Mouse (Mus musculus) c-Kit-positive CD71-negative TER-119-negative erythroid progenitor cells, embryonic 14.5 days (primary cell): ENCODE measurements around the gene 1700069L16Rik.

ENCODE experiments used
- DNase-seq: peaks from one replicate; pipeline ENCODE4 v3.0.0-alpha.2; 2013; ENCODE audit warnings: low read depth

1700069L16Rik gene

GRCm38 (mm10) chr5:113687514-113687913, 37.1 kb downstream of the 1700069L16Rik start:
- no peak for DNase-seq

GRCm38 (mm10) chr5:113685471-113685870, 39.1 kb downstream of the 1700069L16Rik start:
- DNase-seq: no peak

- DNase-seq: no peak
Measured at GRCm38 (mm10) chr5:113683246-113683645, 41.3 kb downstream of the 1700069L16Rik start.

- no peak for DNase-seq
Measured at GRCm38 (mm10) chr5:113682472-113682871, 42.1 kb downstream of the 1700069L16Rik start.

- DNase-seq: no peak
Measured at GRCm38 (mm10) chr5:113681219-113681618, 43.4 kb downstream of the 1700069L16Rik start.

- DNase-seq: no peak
Measured at GRCm38 (mm10) chr5:113679509-113679908, 45.1 kb downstream of the 1700069L16Rik start.

- no peak for DNase-seq
Measured at GRCm38 (mm10) chr5:113678743-113679452, 45.7 kb downstream of the 1700069L16Rik start.

GRCm38 (mm10) chr5:113677541-113677940, 47.0 kb downstream of the 1700069L16Rik start:
- no peak for DNase-seq

GRCm38 (mm10) chr5:113674851-113675250, 49.7 kb downstream of the 1700069L16Rik start:
- DNase-seq: no peak

- peak; percentile 41 for DNase-seq
Measured at GRCm38 (mm10) chr5:113672456-113672855, 52.1 kb downstream of the 1700069L16Rik start.

GRCm38 (mm10) chr5:113670597-113670996, 54.0 kb downstream of the 1700069L16Rik start:
- peak; percentile 52 for DNase-seq

- no peak for DNase-seq
Measured at GRCm38 (mm10) chr5:113670110-113670509, 54.5 kb downstream of the 1700069L16Rik start.

- no peak for DNase-seq
Measured at GRCm38 (mm10) chr5:113664629-113665195, 59.9 kb downstream of the 1700069L16Rik start.

- DNase-seq: no peak
Measured at GRCm38 (mm10) chr5:113664127-113664526, 60.4 kb downstream of the 1700069L16Rik start.

- no peak for DNase-seq
Measured at GRCm38 (mm10) chr5:113660872-113661271, 63.7 kb downstream of the 1700069L16Rik start.

- no peak for DNase-seq
Measured at GRCm38 (mm10) chr5:113654821-113655220, 69.8 kb downstream of the 1700069L16Rik start.

- no peak for DNase-seq
Measured at GRCm38 (mm10) chr5:113654206-113654605, 70.4 kb downstream of the 1700069L16Rik start.

GRCm38 (mm10) chr5:113652215-113652614, 72.4 kb downstream of the 1700069L16Rik start:
- DNase-seq: no peak

- DNase-seq: no peak
Measured at GRCm38 (mm10) chr5:113650035-113650865, 74.3 kb downstream of the 1700069L16Rik start, which contains the start of gene Cmklr1. Gene Cmklr1 (minus strand): TSS chr5:113650426.

- DNase-seq: no peak
Measured at GRCm38 (mm10) chr5:113648647-113649211, 75.8 kb downstream of the 1700069L16Rik start.

- no peak for DNase-seq
Measured at GRCm38 (mm10) chr5:113647141-113647540, 77.4 kb downstream of the 1700069L16Rik start.

GRCm38 (mm10) chr5:113644520-113644919, 80.1 kb downstream of the 1700069L16Rik start:
- DNase-seq: no peak
